Mouse (Mus musculus) lung, postnatal 25 days (tissue): Measurements from ENCODE around the gene Sept10.

Source experiments
- DNase-seq: peaks from one replicate; pipeline ENCODE4 v3.0.0; 2022; ENCODE audit warnings: low spot score

Gene Sept10

GRCm38 (mm10) chr10:59221473-59222270 lies at the start of gene Sept10, which contains the start of gene Sowahc:
Sept10 (minus strand) TSS chr10:59221847.
Sowahc (plus strand) TSS chr10:59221953.
- peak; percentile 98 for DNase-seq

DNA sequence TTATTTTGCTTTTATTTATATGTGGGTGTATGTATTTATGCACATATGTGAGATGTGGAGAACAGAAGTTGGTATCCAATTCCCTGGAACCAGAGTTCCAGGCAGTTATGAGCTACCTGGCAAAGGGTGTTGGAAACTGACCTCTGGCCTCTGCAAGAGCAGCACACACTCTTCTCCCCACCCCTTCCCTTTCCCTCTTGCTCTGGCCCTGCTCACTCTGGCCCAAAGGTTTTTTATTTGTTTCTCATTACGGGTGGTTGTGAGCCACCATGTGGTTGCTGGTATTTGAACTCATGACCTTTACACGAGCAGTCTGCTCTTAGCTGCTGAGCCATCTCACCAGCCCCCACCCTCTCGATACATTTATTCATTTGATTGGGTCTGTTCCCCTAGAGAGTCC lies 47.1 kb upstream of the Sept10 start:
- DNase-seq: no peak

- no peak for DNase-seq
Observed at GRCm38 (mm10) chr10:59268109-59268508, 46.5 kb upstream of the Sept10 start.

DNA sequence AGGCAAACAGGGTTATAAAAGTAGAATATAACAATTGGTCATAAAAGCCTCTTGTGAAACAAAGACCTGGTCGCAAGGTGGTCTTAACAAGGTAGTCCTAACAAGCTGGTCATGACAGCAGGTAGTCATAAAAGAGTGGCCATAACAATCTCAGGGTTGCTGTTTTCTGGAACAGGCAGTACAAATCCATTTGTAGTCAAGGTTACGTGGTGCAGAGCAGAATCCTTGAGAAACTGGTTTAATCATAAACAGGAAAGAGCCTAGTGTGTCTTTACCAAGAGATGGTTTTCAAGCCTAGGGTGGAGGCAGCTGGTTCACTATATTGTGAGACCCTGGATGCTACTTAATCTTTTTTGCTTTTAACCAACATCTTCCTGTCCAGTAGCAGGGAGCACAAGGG lies 45.6 kb upstream of the Sept10 start:
- no peak for DNase-seq

DNA sequence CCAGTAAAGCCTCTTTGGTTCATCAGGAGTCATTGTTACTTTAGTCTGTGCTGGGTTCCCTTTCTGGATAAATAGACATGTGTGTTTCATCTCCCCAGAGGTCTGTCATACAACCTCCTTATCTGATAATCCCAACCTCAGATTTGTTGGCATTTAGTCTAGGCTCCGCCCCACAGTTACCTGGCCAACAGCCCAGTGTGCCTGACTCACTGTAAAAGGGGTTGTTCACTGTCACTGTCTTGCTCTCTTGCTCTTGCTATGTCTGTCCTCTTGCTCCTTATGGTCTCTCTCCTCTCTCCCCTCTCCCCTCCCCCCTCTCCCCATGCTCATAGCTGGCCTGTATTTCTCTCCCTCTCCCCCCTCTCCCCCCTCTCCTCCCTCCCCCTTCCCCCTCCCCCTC lies 44.5 kb upstream of the Sept10 start:
- DNase-seq: peak; percentile 66

DNA sequence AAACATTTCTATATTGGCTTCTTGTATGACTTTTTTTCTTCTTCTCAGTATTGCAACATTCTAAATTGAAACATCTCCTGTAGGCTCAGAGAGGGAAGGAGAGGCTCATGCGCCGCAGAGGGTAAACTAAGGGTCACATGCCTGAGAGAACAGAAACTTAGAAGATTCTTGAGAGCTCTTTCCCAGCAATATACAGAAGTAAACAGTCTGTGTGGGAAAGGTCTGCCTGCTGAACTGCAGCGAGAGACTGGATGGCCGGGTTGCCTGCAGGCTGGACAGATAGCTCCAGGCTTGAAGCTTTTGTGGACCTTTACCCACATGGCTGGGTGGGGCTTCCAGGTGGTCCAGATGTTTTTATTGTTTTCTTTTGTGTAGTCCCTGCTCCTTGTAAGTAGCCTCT lies 44.0 kb upstream of the Sept10 start:
- peak; percentile 69 for DNase-seq

GRCm38 (mm10) chr10:59265067-59265466 lies 43.4 kb upstream of the Sept10 start:
- DNase-seq: no peak

- no peak for DNase-seq
Observed at GRCm38 (mm10) chr10:59262979-59263378, 41.3 kb upstream of the Sept10 start.

DNA sequence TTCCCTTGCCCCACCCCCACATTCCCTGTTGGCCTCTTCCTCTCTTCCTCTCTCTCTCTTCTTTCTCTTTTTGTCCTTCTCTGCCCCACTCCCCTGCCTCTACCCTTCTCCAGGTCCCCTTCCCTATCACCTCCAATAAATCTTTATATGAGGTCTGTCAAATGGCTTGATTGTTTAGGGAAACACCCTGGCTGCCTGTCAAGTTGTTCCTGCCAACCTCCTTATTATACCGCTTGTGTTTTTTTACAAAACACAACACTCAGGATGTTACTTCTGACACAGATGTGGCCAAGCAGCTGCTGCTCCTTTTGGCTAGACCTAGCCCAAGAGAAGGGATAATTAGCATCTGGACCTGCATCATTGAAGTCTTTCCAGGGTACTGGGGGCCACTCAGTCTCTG lies 40.4 kb upstream of the Sept10 start:
- no peak for DNase-seq

GRCm38 (mm10) chr10:59261603-59262002 lies 40.0 kb upstream of the Sept10 start:
- no peak for DNase-seq

GRCm38 (mm10) chr10:59259572-59259971 lies 37.9 kb upstream of the Sept10 start:
- no peak for DNase-seq

GRCm38 (mm10) chr10:59256533-59256932 lies 34.9 kb upstream of the Sept10 start:
- DNase-seq: no peak

GRCm38 (mm10) chr10:59253541-59254079 lies 32.0 kb upstream of the Sept10 start:
- no peak for DNase-seq

- no peak for DNase-seq
Observed at GRCm38 (mm10) chr10:59252396-59252795, 30.7 kb upstream of the Sept10 start.

DNA sequence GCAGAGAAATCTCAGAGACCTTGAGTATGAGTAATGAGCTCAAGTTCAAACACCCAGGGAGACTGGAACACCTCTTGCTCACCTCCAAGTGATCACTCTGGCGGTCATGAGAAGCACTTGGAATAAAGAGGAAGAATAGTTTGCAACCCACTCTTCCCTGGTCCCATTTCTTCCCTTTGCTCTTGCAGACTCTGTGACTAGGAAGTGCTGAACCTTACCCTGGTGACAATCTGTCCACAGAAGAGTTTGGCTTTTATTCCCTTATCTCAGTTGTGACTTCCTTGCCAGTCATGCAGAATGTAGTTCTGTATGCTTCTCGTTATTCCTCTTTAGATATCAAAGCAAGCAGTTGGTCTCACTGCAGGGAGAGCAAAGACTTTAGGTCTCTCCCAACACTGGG lies 30.3 kb upstream of the Sept10 start:
- DNase-seq: no peak

GRCm38 (mm10) chr10:59250679-59251078 lies 29.0 kb upstream of the Sept10 start:
- no peak for DNase-seq

DNA sequence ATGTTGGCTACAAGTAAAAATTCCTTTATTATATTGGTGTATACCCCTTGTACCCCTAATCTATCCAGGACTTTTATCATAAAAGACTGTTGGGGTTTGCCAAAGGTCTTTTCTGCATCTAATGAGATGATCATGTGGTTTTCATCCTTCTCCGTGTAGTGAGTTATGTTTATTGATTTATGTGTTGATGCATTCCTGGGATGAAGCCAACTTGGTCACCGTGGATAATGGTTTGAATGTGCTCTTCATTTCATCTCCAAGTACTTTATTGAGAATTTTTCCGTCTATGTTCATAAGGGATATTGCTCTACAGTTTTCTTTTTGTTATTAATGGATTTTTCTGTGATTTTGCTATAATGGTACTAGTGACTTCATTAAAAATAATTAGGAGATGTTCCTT lies 27.9 kb upstream of the Sept10 start:
- DNase-seq: no peak

GRCm38 (mm10) chr10:59241141-59241541 lies 19.5 kb upstream of the Sept10 start:
- peak; percentile 86 for DNase-seq

- no peak for DNase-seq
Observed at GRCm38 (mm10) chr10:59237757-59238156, 16.1 kb upstream of the Sept10 start.

GRCm38 (mm10) chr10:59236486-59236885 lies 14.8 kb upstream of the Sept10 start:
- peak; percentile 46 for DNase-seq

DNA sequence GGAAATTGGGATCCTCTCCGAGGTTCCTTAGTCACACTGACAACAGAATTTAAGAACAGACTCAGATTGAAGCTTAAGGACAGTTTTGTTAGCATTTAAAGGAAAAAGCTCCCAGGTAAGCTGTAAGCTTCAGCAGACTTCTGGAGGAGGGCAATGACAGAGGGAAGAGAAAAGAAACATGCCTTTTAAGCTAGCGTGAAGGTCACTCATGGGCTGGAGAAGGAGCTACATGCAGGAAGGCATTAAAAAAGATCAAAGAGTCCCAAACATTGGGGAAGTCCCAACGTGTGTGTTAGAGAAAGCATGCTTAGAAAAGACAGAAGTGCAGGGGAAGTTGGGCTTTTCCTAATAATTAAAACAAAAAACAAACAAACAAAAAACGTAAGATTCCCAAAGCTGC lies 14.2 kb upstream of the Sept10 start:
- no peak for DNase-seq

DNA sequence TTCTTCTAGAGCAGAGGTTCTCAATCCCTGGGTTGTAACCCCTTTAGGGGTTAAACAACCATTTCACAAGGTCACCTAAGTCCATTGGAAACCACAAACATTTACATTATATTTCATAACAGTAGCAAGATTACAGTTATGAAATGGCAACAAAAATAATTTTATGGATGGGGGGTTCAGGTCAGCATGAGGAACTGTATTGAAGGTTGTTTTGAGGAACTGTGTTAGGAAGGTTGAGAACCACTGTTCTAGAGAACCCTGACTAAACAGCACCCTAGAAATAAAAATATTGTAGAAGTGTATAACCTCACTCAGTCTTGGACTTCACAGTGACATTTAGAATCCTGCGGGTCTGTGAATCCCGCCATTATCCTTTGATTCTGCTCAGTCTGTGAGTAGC lies 13.6 kb upstream of the Sept10 start:
- DNase-seq: no peak

DNA sequence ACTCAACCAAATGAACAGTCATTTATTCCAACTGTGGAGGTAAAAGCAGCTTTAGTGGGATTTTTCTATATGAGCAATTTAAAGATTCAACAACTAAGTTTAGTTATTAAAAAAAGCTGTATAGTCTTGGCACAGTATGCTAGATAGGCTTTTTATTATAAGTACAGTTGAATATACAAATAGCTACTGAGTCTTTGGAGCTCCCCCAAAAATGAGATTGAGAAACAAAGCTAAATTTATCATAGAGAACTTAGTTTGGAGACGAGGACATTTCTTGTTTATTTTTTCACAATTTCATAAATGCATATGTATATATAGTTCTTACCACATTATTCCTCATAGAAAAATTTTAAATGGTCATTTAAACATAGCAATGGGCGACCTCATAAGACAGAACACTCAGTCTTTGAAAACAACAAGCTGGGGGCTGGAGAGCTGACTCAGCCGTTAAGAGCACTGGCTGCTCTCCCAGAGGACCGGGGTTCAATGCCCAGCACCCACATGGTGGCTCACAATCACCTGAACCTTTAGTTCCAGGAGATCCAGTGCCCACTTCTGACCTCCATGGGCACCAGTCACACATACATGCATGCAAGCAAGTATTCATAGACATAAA lies 7.7 kb upstream of the Sept10 start:
- DNase-seq: no peak
